Mouse (Mus musculus) thymus, postnatal 0 days (tissue): ENCODE measurements around the gene Actn4. TPM values are rescaled to one million over a fixed set of nuclear protein-coding genes. Genes with fewer than 3 reads are reported as not detected.
A peak's percentile ranks its signal among the peaks of the same experiment; 100 is the strongest.
"Not testable (repeated sequence)": the region's sequence is repeated elsewhere in the genome, so short reads cannot be mapped to it uniquely, and the experiment has no call there.

Source experiments
- DNase-seq: peaks from one replicate; pipeline ENCODE4 v3.0.0-alpha.2; 2015; ENCODE audit warnings: low spot score
- polyA plus RNA-seq: library from polyadenylated mRNA; unstranded; fragments of >200 nt; fragmentation: Nextera tagmentation; extraction: Ambion mirVana; gene quantifications from 2 replicates; pipeline ENCODE4 v1.2.1, GENCODE M21; 2015

Gene Actn4
- polyA plus RNA-seq, 1 experiment from 2014 or later, result 133 TPM

DNA sequence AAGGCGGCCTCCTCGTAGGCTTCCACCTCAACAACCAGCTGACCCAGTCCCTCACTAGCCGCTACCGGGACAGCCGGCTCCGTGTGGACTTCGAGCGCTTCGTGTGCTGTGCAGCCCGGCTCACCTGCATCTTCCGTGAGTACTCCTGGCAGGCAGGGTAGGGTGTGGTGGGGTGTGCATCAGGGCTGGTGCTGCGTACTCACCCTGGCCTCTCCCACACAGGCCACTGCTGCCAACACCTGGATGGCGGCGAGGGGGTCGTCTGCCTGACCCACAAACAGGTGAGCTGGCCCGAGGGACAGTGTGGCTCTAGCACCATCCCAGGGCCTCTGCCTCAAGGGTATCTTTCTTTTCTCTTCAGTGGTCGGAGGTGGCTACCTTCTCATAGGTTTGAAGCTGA lies 69.5 kb downstream of the Actn4 start:
- no peak for DNase-seq

DNA sequence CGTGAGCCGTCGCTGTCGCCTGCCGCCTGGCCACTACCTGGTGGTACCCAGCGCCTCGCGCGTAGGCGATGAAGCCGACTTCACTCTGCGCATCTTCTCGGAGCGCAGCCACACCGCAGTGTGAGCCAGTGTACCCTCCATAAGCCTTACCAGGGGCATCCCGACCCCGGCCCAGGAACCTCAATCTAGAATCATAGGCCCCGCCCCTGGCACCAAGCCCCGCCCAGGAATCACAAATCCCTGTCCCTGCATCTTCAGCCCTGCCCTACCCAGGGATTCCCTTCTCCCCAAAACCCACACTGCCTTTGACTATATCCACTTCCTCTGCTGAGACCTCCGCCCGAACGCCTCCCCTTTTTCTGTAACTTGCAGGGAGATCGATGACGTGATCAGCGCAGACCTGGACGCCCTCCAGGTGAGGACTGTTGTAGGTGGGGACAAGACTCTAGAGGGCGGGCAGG lies 73.4 kb downstream of the Actn4 start:
- DNase-seq, result no peak

- DNase-seq, result no peak
Measured at GRCm38 (mm10) chr7:28886486-28886885, 75.7 kb downstream of the Actn4 start.

GRCm38 (mm10) chr7:28883704-28884103 lies 78.4 kb downstream of the Actn4 start:
- DNase-seq, result not testable (repeated sequence)

GRCm38 (mm10) chr7:28883039-28883438 lies 79.1 kb downstream of the Actn4 start:
- DNase-seq, result peak; percentile 36

DNA sequence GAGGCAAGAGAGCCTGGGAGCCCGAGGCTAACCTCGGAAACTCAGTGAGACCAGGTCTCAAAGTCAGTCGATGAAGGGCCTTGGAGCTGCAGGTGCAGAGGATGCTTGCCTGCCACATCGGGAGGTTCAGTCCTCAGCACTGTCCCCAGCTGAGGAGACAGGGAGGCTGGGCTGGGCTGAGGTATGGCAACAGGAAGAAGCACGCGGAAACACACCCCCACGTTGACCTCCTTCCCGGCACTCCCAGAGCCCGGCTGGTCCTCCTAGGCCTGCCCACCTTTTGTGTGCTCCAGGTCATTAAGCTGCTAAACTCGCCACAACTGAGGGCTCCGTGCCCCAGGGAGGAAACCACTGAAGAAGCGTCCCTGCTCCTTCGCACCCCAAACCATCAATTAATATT lies 80.9 kb downstream of the Actn4 start, which contains the start of gene Capn12:
TSS of gene Capn12 (plus strand) at position 224 of the 400 bp plus-strand sequence.
- DNase-seq, result peak; percentile 38

GRCm38 (mm10) chr7:28880554-28880953 lies 81.6 kb downstream of the Actn4 start:
- no peak for DNase-seq

GRCm38 (mm10) chr7:28879606-28880005 lies 82.5 kb downstream of the Actn4 start:
- DNase-seq, result peak; percentile 63

DNA sequence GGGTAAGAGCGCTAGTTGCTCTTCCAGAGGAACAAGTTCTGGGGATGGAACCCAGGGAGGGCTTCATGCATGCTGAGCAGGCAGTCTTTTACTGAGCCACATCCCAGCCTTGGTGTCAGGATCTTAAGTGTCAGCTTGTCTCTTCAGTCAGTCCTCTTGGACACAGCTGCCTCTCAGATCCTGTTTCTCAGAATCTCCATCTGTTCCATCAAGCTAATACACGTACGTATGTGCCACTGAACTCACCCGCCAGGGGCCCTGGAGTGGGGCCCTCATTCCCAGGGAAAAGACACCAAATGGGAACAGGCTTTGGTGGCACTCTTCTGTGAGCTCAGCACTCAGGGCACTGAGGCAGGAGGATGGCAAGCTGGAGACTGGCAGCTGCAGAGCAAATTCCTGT lies 84.3 kb downstream of the Actn4 start:
- no peak for DNase-seq

DNA sequence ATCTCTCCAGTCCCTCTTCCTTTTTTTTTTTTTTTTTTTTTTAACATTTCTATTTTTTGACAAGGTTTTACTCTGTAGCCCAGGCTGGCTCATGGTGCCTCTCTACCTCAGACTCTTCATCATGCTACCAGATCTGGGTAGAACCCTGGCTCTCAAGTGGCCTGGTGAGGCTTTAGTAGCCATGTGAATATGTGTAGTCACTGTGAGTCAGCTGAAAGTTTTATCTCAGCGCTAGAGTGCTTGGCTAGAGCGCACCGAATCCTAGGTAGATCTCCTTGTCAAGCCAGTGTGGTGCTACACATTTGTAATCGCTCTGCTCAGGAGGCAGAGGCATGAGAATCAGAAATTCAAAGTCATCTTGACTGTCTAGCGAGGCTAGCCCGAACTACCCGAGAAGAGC lies 85.0 kb downstream of the Actn4 start:
- no peak for DNase-seq

- no peak for DNase-seq
Measured at GRCm38 (mm10) chr7:28876099-28876498, 86.0 kb downstream of the Actn4 start.

DNA sequence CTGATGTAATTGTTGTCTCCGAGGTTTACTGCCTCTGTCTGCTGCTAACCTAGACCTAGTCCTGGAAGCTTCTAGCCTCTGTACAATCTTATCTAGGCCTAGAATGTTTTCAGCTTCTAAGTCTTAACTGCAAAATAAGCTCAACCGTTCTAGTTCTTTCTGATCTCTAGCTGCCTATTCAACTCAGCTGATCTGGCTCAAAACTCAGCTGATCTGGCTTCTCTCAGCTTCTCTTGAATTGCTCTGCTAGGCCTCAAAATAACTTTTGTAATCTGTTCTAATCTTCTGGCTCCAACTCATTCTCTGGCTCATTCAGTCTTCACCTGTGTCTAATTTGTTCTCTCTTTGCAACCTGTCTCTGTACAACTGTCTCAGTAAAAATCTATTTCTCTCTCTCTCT lies 87.6 kb downstream of the Actn4 start:
- no peak for DNase-seq

DNA sequence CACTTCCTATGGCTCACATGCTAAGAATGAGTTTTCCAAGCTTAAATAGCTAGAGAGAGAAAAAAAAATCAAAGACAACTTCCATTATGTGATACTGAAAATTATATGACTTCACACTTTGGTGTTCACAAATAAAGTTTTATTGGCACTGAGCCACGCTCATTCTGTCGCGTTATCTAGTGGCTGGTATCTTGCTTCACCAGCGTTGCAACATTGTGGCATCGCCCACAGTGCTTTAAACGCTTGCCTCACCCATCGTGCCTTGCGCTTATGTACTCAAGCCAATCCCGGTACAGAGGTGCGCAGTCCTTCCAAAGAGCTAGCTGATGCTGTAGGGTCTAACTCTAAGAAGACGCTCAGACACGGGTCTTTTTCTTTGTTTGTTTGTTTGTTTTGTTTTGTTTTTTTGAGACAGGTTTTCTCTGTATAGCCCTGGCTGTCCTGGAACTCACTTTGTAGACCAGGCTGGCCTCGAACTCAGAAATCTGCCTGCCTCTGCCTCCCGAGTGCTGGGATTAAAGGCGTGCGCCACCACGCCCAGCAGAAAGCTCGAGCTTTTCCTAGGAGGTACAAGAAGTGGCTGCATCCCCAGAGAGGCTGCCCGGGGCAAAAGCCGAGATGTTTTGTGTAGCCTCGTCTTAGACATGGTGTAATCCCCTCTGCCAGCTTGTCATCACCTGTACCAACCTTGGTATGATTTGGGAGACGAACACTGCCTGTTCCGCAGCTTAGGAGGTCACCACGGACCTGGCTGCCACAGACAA lies 91.1 kb downstream of the Actn4 start:
- DNase-seq, result no peak

DNA sequence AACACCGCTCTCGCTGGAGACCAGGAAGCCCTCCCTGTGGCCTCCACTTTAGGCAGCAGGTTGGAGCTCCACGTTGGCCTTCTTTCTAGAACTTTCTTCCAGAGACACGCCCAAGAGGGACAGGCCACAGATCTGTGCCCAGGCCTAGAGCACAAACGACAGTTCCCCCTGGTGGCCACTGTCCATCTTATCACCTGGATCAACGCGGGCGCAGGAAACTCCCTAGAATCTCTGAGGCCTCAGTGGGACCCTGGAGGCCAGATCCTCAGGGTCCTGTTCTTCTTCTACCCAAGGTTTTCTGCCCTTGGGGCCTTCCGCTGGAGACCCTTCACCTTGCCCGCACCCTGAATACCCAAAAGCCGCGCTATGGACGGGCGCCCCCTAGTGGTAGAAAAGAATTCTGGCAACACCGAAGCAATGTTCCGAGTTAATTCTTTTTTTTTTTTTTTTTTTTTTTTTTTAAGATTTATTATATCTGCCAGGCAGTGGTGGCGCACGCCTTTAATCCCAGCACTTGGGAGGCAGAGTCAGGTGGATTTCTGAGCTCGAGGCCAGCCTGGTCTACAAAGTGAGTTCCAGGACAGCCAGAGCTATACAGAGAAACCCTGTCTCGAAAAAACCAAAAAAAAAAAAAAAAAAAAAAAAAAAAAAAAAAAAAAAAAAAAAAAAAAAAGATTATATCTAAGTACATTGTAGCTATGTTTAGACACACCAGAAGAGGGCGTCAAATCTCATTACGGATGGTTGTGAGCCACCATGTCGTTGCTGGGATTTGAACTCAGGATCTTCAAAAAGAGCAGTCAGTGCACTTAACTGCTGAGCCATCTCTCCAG lies 94.4 kb downstream of the Actn4 start:
- peak; percentile 89 for DNase-seq

DNA sequence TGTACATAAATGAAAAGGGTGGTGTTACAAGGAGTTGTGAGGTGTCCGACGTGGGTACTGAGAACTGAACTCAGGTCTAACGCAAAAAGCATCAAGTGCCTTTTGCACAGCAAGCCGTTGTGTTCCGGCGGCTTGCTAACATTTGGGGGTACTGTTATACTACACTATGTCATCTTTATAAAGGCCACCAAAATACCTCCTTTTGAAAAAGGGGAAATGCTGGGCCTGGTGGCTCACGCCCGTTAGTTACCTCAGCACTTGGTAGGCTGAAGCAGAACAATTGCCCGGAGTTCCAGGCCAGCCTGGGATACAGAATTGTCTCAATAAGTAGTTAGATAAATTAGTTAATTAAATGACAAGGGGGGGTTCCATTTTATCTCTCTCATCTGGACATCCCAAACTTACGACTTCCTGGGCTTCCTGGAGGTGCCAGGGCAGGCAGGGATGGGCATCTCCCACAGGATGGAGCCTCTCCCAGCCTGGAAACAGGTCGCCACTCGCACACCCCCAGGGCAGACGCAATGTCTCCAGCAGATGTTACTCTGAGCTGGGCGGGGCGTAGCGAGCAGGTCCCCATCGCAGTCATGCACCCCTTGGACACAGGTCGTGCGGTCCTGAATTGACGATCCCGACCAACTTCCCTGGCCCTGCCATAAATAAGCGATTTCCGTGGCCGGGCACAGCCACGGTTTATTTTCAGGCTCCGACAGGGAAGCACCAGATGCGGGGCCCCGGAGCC lies 95.2 kb downstream of the Actn4 start:
- no peak for DNase-seq

- DNase-seq, result peak; percentile 98
Measured at GRCm38 (mm10) chr7:28865481-28866300, 96.4 kb downstream of the Actn4 start.

DNA sequence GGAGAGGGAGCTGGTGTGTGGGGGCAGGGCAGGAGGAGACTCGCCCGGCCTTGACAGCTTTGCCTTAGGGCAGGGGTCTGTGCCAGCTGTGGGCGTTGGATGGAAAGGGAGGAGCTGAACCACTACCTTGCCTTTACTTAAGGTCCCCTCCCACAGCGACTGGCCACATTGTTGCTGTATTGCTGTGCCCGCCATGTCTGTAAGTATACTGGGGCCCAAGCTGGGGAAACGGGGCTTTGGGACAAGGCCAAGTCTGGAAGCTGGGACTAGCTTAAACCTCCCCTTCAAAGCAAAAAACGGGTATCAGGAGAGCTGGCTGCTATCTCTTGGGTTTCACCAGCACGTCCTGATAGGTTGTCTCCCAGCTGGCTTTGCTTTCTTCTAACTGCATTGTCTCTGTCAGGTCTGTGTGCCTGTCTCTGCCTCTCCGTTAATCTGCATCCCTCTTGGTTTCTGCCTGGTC lies 97.8 kb downstream of the Actn4 start:
- DNase-seq, result no peak

DNA sequence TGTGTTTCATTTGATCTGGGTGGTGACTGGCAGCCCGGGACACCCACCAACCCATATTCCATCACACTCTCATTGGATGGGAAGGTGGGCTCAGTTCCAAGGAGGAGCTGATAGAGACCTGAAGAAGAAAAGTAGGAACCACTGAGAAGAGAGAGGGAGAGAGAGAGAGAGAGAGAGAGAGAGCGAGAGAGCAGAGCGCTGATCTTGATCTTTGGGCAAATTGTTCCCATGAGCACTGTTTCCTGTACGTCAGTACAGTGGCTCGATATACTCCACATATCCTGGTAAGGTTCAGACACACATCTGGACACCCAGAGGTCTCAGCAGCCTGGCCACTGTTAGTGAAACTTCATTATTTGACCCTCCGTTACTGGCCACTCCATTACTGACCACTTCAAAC lies 98.6 kb downstream of the Actn4 start, which contains the start of gene Lgals7:
TSS of gene Lgals7 (plus strand) at position 314 of the 400 bp plus-strand sequence.
- no peak for DNase-seq

- no peak for DNase-seq
Measured at GRCm38 (mm10) chr7:28862817-28863499, 99.2 kb downstream of the Actn4 start.

- DNase-seq, result no peak
Measured at GRCm38 (mm10) chr7:28860898-28861297, 101.2 kb downstream of the Actn4 start.
